8 mouse cellular contexts compared by ENCODE assay signal in the genomic region with DNA sequence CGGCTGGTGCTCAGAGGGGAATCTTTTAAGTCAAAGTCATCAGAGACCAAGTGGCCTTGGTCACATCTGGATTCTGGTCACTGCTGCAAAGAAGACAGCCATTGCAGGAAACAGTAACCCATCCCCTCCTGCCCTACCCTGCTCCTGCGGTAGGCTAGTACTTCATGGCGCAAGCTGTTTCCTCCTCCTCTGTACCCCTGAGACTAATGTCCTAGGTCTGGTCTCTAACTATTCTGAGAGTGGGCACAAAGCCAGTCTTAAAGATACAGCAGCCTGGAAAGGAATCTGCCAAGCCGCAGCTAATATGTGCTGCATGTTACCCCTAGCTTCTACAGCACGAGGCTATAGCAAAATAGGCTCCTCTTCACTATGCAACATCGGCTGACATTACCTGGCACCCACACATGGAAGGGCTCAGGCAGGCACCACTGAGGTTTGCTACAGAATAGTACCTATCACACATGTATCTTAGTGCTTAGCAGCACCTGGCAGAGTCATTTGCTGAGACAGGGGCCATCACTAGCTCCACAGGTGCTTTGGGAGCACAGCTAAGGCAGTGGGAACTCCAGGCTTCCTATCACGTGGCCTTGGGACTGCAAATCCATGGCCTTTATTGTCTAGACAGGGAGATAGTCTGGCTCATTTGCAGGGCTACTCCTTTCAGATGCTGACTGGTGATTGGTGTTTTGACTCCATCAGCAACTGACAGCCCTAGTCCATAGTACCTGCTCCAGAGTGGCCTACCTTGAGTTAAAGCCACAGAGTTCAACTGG. TPM values are rescaled to one million over a fixed set of nuclear protein-coding genes. Genes with fewer than 3 reads are reported as not detected.
DNase-seq lines count a peak whose midpoint lies in the region; ATAC-seq lines count a peak whose summit lies in the region.

No protein-coding gene starts in this region.

- H3K4me2 ChIP-seq in forebrain, embryonic 15.5 days (replicated peaks): no peak overlapping the region
- H3K4me2 ChIP-seq in forebrain, embryonic 12.5 days: no peak overlapping the region
- no peak overlapping the region for H3K4me2 ChIP-seq in midbrain, embryonic 11.5 days
- H3K4me2 ChIP-seq in midbrain, embryonic 16.5 days (ENCODE audit: low read length): no peak overlapping the region
- H3K4me2 ChIP-seq in heart, embryonic 14.5 days (ENCODE audit: low read length): peak overlapping the region; percentile 33

- no peak overlapping the region for H3K4me3 ChIP-seq in forebrain, embryonic 15.5 days
- H3K4me3 ChIP-seq in forebrain, embryonic 12.5 days (replicated peaks): no peak overlapping the region
- no peak overlapping the region for H3K4me3 ChIP-seq in midbrain, embryonic 11.5 days (ENCODE audit: low read depth, low read length)
- H3K4me3 ChIP-seq in midbrain, embryonic 16.5 days (ENCODE audit: low read depth, low read length): no peak overlapping the region
- H3K4me3 ChIP-seq in heart, embryonic 14.5 days (ENCODE audit: control insufficient read depth in 1 of 2, insufficient read depth in 1 of 2, low read depth in 1 of 2, low read length in 2 of 2): no peak overlapping the region
- H3K4me3 ChIP-seq in megakaryocyte, embryonic 14.5 days (replicated peaks): peak overlapping the region; percentile 66

- ATAC-seq in forebrain, embryonic 15.5 days (replicated peaks): 0 out of 2 replicates have a peak, but pooled peaks have one; percentile 18
- ATAC-seq in forebrain, embryonic 12.5 days (ENCODE audit: low FRiP score): no peak
- ATAC-seq in midbrain, embryonic 11.5 days (ENCODE audit: low FRiP score): no peak
- ATAC-seq in midbrain, embryonic 16.5 days: no peak
- 0 out of 2 replicates have a peak, but pooled peaks have one; percentile 50 for ATAC-seq in heart, embryonic 14.5 days (ENCODE audit: insufficient number of reproducible peaks, insufficient read depth, low FRiP score, low read depth)

- H3K27me3 ChIP-seq in forebrain, embryonic 15.5 days: no peaks in the 10 kb centered on the region
- H3K27me3 ChIP-seq in forebrain, embryonic 12.5 days: no peaks in the 10 kb centered on the region
- no peaks in the 10 kb centered on the region for H3K27me3 ChIP-seq in midbrain, embryonic 11.5 days (ENCODE audit: control insufficient read depth, insufficient read depth, low read length)
- no peaks in the 10 kb centered on the region for H3K27me3 ChIP-seq in midbrain, embryonic 16.5 days (ENCODE audit: control insufficient read depth, insufficient read depth, low read depth, low read length)
- no peaks in the 10 kb centered on the region for H3K27me3 ChIP-seq in heart, embryonic 14.5 days (ENCODE audit: control insufficient read depth, insufficient read depth, low read length)
- H3K27me3 ChIP-seq in megakaryocyte, embryonic 14.5 days (replicated peaks): no peaks in the 10 kb centered on the region

- H3K9me3 ChIP-seq in forebrain, embryonic 15.5 days: no peaks in the 10 kb centered on the region
- no peaks in the 10 kb centered on the region for H3K9me3 ChIP-seq in forebrain, embryonic 12.5 days
- no peaks in the 10 kb centered on the region for H3K9me3 ChIP-seq in midbrain, embryonic 11.5 days (ENCODE audit: control insufficient read depth, low read length)
- H3K9me3 ChIP-seq in midbrain, embryonic 16.5 days (replicated peaks; ENCODE audit: control insufficient read depth, low read length, poor library complexity, severe bottlenecking): no peaks in the 10 kb centered on the region
- H3K9me3 ChIP-seq in heart, embryonic 14.5 days (ENCODE audit: control insufficient read depth, low read length): no peaks in the 10 kb centered on the region
- H3K9me3 ChIP-seq in megakaryocyte, embryonic 14.5 days: no peaks in the 10 kb centered on the region

- no peaks in the 10 kb centered on the region; the same call in 1 of the 2 replicates for H3K4me1 ChIP-seq in forebrain, embryonic 15.5 days
- peaks cover 9% of the 10 kb centered on the region; the same call in 1 of the 2 replicates for H3K4me1 ChIP-seq in forebrain, embryonic 12.5 days
- 0 out of 2 replicates have a peak, but pooled peaks cover 2% of the 10 kb centered on the region for H3K4me1 ChIP-seq in midbrain, embryonic 11.5 days (ENCODE audit: control insufficient read depth, insufficient read depth, low read length)
- H3K4me1 ChIP-seq in midbrain, embryonic 16.5 days (ENCODE audit: control insufficient read depth, insufficient read depth, low read length): peaks cover 5% of the 10 kb centered on the region
- H3K4me1 ChIP-seq in heart, embryonic 14.5 days (ENCODE audit: control insufficient read depth in 2 of 2, insufficient read depth in 2 of 2, low read length in 2 of 2): peaks cover 7 to 26% of the 10 kb centered on the region in 2 experiments
- H3K4me1 ChIP-seq in megakaryocyte, embryonic 14.5 days: peaks cover 70% of the 10 kb centered on the region

- no peak overlapping the region for H3K27ac ChIP-seq in forebrain, embryonic 15.5 days (replicated peaks)
- H3K27ac ChIP-seq in forebrain, embryonic 12.5 days: no peak overlapping the region
- H3K27ac ChIP-seq in midbrain, embryonic 11.5 days (ENCODE audit: low read depth, low read length): no peak overlapping the region
- H3K27ac ChIP-seq in midbrain, embryonic 16.5 days (ENCODE audit: low read length): no peak overlapping the region
- no peak overlapping the region for H3K27ac ChIP-seq in heart, embryonic 14.5 days (replicated peaks in 1 of 2; ENCODE audit: control insufficient read depth in 1 of 2, insufficient read depth in 1 of 2, low read depth in 2 of 2, low read length in 2 of 2)

- DNase-seq in midbrain, embryonic 11.5 days (ENCODE audit: low spot score, missing footprints): peak; percentile 81
- no peak for DNase-seq in ovary, postnatal 10 days (ENCODE audit: low spot score)
- no peak for DNase-seq in T-cell, adult 2 months (ENCODE audit: low spot score)

- WGBS in forebrain, embryonic 15.5 days: 67% methylated on average over 7 of the region's 7 CpGs
- 76% methylated on average over 7 of the region's 7 CpGs for WGBS in forebrain, embryonic 12.5 days
- WGBS in midbrain, embryonic 11.5 days: 81% methylated on average over 7 of the region's 7 CpGs
- WGBS in midbrain, embryonic 16.5 days: 59% methylated on average over 7 of the region's 7 CpGs
- 34% methylated on average over 7 of the region's 7 CpGs for WGBS in heart, embryonic 14.5 days

- no peaks in the 10 kb centered on the region for H3K36me3 ChIP-seq in forebrain, embryonic 15.5 days
- no peaks in the 10 kb centered on the region for H3K36me3 ChIP-seq in forebrain, embryonic 12.5 days (replicated peaks)
- H3K36me3 ChIP-seq in midbrain, embryonic 11.5 days (ENCODE audit: control insufficient read depth, insufficient read depth, low read length): no peaks in the 10 kb centered on the region
- H3K36me3 ChIP-seq in midbrain, embryonic 16.5 days (ENCODE audit: control insufficient read depth, insufficient read depth, low read length): no peaks in the 10 kb centered on the region
- no peaks in the 10 kb centered on the region for H3K36me3 ChIP-seq in heart, embryonic 14.5 days (ENCODE audit: control insufficient read depth, insufficient read depth, low read length)
- no peaks in the 10 kb centered on the region for H3K36me3 ChIP-seq in megakaryocyte, embryonic 14.5 days (replicated peaks; ENCODE audit: low read length)

- no peak overlapping the region for H3K9ac ChIP-seq in forebrain, embryonic 15.5 days (replicated peaks)
- H3K9ac ChIP-seq in forebrain, embryonic 12.5 days: no peak overlapping the region
- H3K9ac ChIP-seq in midbrain, embryonic 11.5 days (ENCODE audit: low read length): no peak overlapping the region
- H3K9ac ChIP-seq in midbrain, embryonic 16.5 days (ENCODE audit: low read depth, low read length): no peak overlapping the region
- H3K9ac ChIP-seq in heart, embryonic 14.5 days (ENCODE audit: low read length): no peak overlapping the region; the same call in 1 of the 2 replicates

RNA-seq across cellular contexts. Expression of gene Ankrd44, which starts 13.7 kb away (rescaled TPM):
- polyA plus RNA-seq in forebrain, embryonic 15.5 days (2015; fragmentation: Nextera tagmentation; extraction: Ambion mirVana): 21.5 and 24.1 TPM in 2 replicates
- polyA plus RNA-seq in forebrain, embryonic 12.5 days (2016; fragmentation: Nextera tagmentation; extraction: Ambion mirVana): 19.6 and 21.6 TPM in 2 replicates
- 10.1 and 14.0 TPM in 2 replicates for polyA plus RNA-seq in midbrain, embryonic 11.5 days (2014; fragmentation: Nextera tagmentation; extraction: Ambion mirVana)
- polyA plus RNA-seq in midbrain, embryonic 16.5 days (2015; fragmentation: Nextera tagmentation; extraction: Ambion mirVana): 29.9 and 31.4 TPM in 2 replicates
- 9.2 and 10.5 TPM in 2 replicates for polyA plus RNA-seq in heart, embryonic 14.5 days (2014; fragmentation: Nextera tagmentation; extraction: Ambion mirVana)
- polyA plus RNA-seq in megakaryocyte, embryonic 14.5 days (2012; ENCODE audit: insufficient read depth, low replicate concordance): 0.55 TPM in 1 of 2 replicates, not detected in the other

Comparison
In these comparisons a context has a peak if more than half of its experiments do, and no peak if none do; other contexts are left out.
1. ATAC-seq: peak in forebrain, embryonic 15.5 days (single experiment) and heart, embryonic 14.5 days (single experiment); none in forebrain, embryonic 12.5 days (single experiment), midbrain, embryonic 11.5 days (single experiment) and midbrain, embryonic 16.5 days (single experiment).